In the genomic region with DNA sequence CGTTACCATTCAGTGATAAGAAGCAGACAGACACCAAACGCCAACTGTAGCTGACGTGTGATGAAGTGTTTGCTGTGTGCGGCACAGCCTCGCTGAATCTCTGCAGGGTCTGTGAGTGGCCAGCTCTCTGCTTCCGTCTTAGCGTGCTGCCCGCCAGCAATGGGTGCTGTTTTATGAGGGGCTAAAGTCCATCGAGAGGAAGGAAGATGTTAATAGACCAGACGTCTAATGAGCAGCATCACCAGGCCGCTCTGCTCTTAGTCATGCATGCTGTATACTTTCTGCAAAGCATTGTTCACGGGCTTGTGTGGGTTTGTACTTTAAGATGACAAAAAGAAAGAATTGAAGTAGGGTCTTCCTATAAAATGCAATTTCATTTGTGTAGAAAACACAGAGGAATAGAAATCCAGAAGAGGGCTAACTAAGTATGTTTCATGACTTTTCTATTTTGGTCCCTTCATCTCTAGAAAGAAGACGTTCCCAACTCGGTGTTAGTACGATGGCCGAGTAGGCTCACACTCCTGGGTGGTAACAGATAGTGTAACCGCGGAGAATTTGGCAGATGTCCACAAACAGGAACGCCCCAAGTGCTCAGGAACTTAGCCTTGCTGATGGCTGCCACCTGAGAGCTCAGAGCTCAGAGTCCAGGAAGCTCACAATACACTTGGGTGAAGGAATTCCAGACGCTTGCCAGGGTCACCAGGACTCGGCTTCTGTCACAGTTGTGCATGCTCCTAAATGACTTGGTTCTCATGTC, we compare ENCODE assay signal across 11 mouse cellular contexts.
DNase-seq lines count a peak whose midpoint lies in the region; ATAC-seq lines count a peak whose summit lies in the region.
"Had no signal": no experiment of that assay in that cellular context is flagged by ENCODE, and none has a peak within 500 bp of the region (broad histone marks: within the 10 kb centered on the region; RNA-seq: fewer than 3 reads in every experiment).

No protein-coding gene starts in this region.

- H3K27me3 ChIP-seq in limb, embryonic 13.5 days, result no peaks in the 10 kb centered on the region
- no peaks in the 10 kb centered on the region for H3K27me3 ChIP-seq in limb, embryonic 10.5 days (ENCODE audit: low read depth, poor library complexity, severe bottlenecking)
- H3K27me3 ChIP-seq: forebrain, embryonic 12.5 days had no signal

- WGBS in limb, embryonic 13.5 days, result 45% methylated on average over 21 of the region's 21 CpGs
- 80% methylated on average over 21 of the region's 21 CpGs for WGBS in limb, embryonic 10.5 days

- no peak overlapping the region for H3K4me3 ChIP-seq in limb, embryonic 13.5 days
- H3K4me3 ChIP-seq in limb, embryonic 10.5 days, result no peak overlapping the region
- H3K4me3 ChIP-seq: forebrain, embryonic 12.5 days had no signal

- H3K27ac ChIP-seq in limb, embryonic 13.5 days, result no peak overlapping the region
- no peak overlapping the region; the same call in 1 of the 2 replicates for H3K27ac ChIP-seq in limb, embryonic 10.5 days
- H3K27ac ChIP-seq: forebrain, embryonic 12.5 days had no signal

- intact Hi-C loops in gastrocnemius, postnatal 36 days (cut with DNase I), result loop anchor here (5.0 to 10.0 kb wide), 3 partner anchors 186 to 263 kb away; no protein-coding TSS in a partner anchor

- no peak overlapping the region for H3K9ac ChIP-seq in limb, embryonic 13.5 days
- H3K9ac ChIP-seq: forebrain, embryonic 12.5 days had no signal

- no peaks in the 10 kb centered on the region for H3K36me3 ChIP-seq in limb, embryonic 13.5 days
- H3K36me3 ChIP-seq in limb, embryonic 10.5 days, result no peaks in the 10 kb centered on the region
- H3K36me3 ChIP-seq: forebrain, embryonic 12.5 days had no signal

- no peak; the same call in 1 of the 2 replicates for ATAC-seq in limb, embryonic 13.5 days (ENCODE audit: low FRiP score, low read depth)

- H3K9me3 ChIP-seq in limb, embryonic 13.5 days, result 0 out of 2 replicates have a peak, but pooled peaks cover 5% of the 10 kb centered on the region
- no peaks in the 10 kb centered on the region for H3K9me3 ChIP-seq in limb, embryonic 10.5 days (replicated peaks)
- H3K9me3 ChIP-seq: forebrain, embryonic 12.5 days had no signal

- H3K4me1 ChIP-seq in limb, embryonic 13.5 days, result peaks cover 26% of the 10 kb centered on the region
- H3K4me1 ChIP-seq in limb, embryonic 10.5 days, result peaks cover 37% of the 10 kb centered on the region

- DNase-seq in gastrocnemius, postnatal 10 days, result peak; percentile 10
- DNase-seq in gastrocnemius, postnatal 36 days, result no peak
- no peak for DNase-seq in limb, embryonic 10.5 days (ENCODE audit: low spot score)
- peak; percentile 6 for DNase-seq in ZHBTc4 (ENCODE audit: low read depth, low spot score)
- DNase-seq in kidney, postnatal 14 days, result peak; percentile 27
- DNase-seq in adrenal gland, postnatal 14 days, result no peak
- DNase-seq in right cerebral cortex, postnatal 4 days, result no peak
- DNase-seq: adrenal gland, adult 8-10 months; thymus, postnatal 25 days had no signal

- peak overlapping the region; percentile 49; the same call in 1 of the 2 replicates for H3K4me2 ChIP-seq in limb, embryonic 13.5 days (replicated peaks)
- H3K4me2 ChIP-seq: forebrain, embryonic 12.5 days had no signal

Comparison
In these comparisons a context has a peak if more than half of its experiments do, and no peak if none do; other contexts are left out.
1. DNase-seq: peak in gastrocnemius, postnatal 10 days (single experiment), ZHBTc4 (single experiment) and kidney, postnatal 14 days (single experiment); none in gastrocnemius, postnatal 36 days (0 of 2), limb, embryonic 10.5 days (single experiment), adrenal gland, postnatal 14 days (single experiment) and right cerebral cortex, postnatal 4 days (single experiment).